Mouse (Mus musculus) spleen, adult 2 months (tissue): Measurements from ENCODE around the gene Gm21887.
"Not testable (repeated sequence)": the region's sequence is repeated elsewhere in the genome, so short reads cannot be mapped to it uniquely, and the experiment has no call there.

Experiments
- CTCF ChIP-seq: fragments of 200-500 bp; IDR thresholded peaks from 2 replicates; pipeline ENCODE4 v1.5.1; 2011; ENCODE audit warnings: mild to moderate bottlenecking, inconsistent platforms; ENCODE audit not compliant: insufficient read depth, insufficient read length, insufficient replicate concordance; ENCODE audit errors: extremely low read depth
- POLR2A ChIP-seq: fragments of 200-500 bp; IDR thresholded peaks from 2 replicates; pipeline ENCODE4 v1.6.1; 2011; ENCODE audit warnings: low read depth, low read length, inconsistent platforms

DNA sequence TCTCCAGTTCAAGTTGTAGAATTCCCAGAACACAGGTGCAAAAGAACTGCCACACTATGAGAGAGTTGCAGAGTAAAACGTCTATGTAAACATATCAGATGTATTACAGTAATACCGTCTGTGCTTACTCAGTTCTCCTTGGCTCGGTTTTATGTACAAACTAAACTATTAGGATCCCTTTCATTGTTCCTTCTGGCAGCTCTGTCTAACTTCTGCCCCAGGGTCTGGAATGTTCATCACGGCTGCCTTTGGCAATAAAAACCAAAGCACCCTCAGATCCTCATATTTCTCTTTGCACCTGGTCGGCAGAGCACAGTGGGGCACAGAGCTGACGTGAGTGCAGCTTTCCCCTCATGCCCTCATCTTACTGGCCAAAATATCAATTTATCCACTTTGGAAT lies 34.5 kb upstream of the Gm21887 start:
- TF ChIP-seq POLR2A, CTCF: not testable (repeated sequence)
